Mouse (Mus musculus) gastrocnemius, postnatal 36 days (tissue): ENCODE results near the gene Gprc6a. TPM values are rescaled to one million over a fixed set of nuclear protein-coding genes. Genes with fewer than 3 reads are reported as not detected.

Source experiments
- DNase-seq, 2 experiments: peaks; one replicate each; pipeline ENCODE4 v3.0.0; 2022
- intact Hi-C: fragments of 180-260 bp; cut with DNase I; formaldehyde crosslinking; loops from one replicate; pipeline ENCODE4 v1.15.1; 2025
- long read RNA-seq, 2 experiments: library from polyadenylated mRNA; stranded (forward); transcript quantifications; one replicate each; pipeline ENCODE4 v2.0.0; 2021
- total RNA-seq, 2 experiments: library from RNA; stranded (reverse); gene quantifications; 2 replicates each; pipeline ENCODE4 v1.2.3; 2021

Gprc6a gene
- total RNA-seq: not detected
- long read RNA-seq, experiment 1: 0 reads
- long read RNA-seq, experiment 2: 0 reads

- no peak for DNase-seq
- intact Hi-C loops: no loop called here
Measured at GRCm38 (mm10) chr10:51631411-51632136, at the start of gene Gprc6a. Gene Gprc6a (minus strand): TSS chr10:51631461.

- DNase-seq: no peak
- intact Hi-C loops: no loop called here
Measured at GRCm38 (mm10) chr10:51678251-51678639, 47.0 kb upstream of the Gprc6a start.

GRCm38 (mm10) chr10:51677548-51678250 is 46.4 kb upstream of the Gprc6a start, which contains the start of gene Rfx6:
Gene Rfx6 (plus strand): TSS chr10:51677756.
- intact Hi-C loops: no loop called here

GRCm38 (mm10) chr10:51672082-51672779 is 41.0 kb upstream of the Gprc6a start:
- no peak for DNase-seq
- intact Hi-C loops: no loop called here

More at GRCm38 (mm10) chr10:51677548-51678250, 46.4 kb upstream of the Gprc6a start, which contains the start of gene Rfx6:
- DNase-seq: no peak

- no peak for DNase-seq
- intact Hi-C loops: no loop called here
Measured at GRCm38 (mm10) chr10:51671583-51671982, 40.3 kb upstream of the Gprc6a start.

- no peak for DNase-seq
- intact Hi-C loops: no loop called here
Measured at GRCm38 (mm10) chr10:51669334-51669733, 38.1 kb upstream of the Gprc6a start.

- DNase-seq: no peak
- intact Hi-C loops: no loop called here
Measured at GRCm38 (mm10) chr10:51657324-51657723, 26.1 kb upstream of the Gprc6a start.

- DNase-seq: no peak
- intact Hi-C loops: no loop called here
Measured at GRCm38 (mm10) chr10:51649506-51650221, 18.4 kb upstream of the Gprc6a start.

GRCm38 (mm10) chr10:51621193-51621592 is 10.1 kb downstream of the Gprc6a start:
- no peak for DNase-seq
- intact Hi-C loops: no loop called here

GRCm38 (mm10) chr10:51620126-51620525 is 11.1 kb downstream of the Gprc6a start:
- intact Hi-C loops: no loop called here
- no peak for DNase-seq

- no peak for DNase-seq
- intact Hi-C loops: no loop called here
Measured at GRCm38 (mm10) chr10:51618538-51618937, 12.7 kb downstream of the Gprc6a start.

GRCm38 (mm10) chr10:51614826-51615590 is 16.3 kb downstream of the Gprc6a start:
- intact Hi-C loops: no loop called here
- no peak for DNase-seq

GRCm38 (mm10) chr10:51613421-51613820 is 17.8 kb downstream of the Gprc6a start:
- intact Hi-C loops: no loop called here
- no peak for DNase-seq

- DNase-seq: no peak
- intact Hi-C loops: no loop called here
Measured at GRCm38 (mm10) chr10:51611969-51612682, 19.1 kb downstream of the Gprc6a start.

- DNase-seq: no peak
Measured at GRCm38 (mm10) chr10:51609741-51610425, 21.4 kb downstream of the Gprc6a start.

GRCm38 (mm10) chr10:51596928-51597635 is 34.2 kb downstream of the Gprc6a start:
- DNase-seq: no peak
- intact Hi-C loops: no loop called here

More at GRCm38 (mm10) chr10:51609741-51610425, 21.4 kb downstream of the Gprc6a start:
- intact Hi-C loops: no loop called here

GRCm38 (mm10) chr10:51595001-51595931 is 36.0 kb downstream of the Gprc6a start:
- intact Hi-C loops: no loop called here
- DNase-seq: no peak
